Mouse (Mus musculus): Measurements from ENCODE around the gene Grin1. TPM values are rescaled to one million over a fixed set of nuclear protein-coding genes. Genes with fewer than 3 reads are reported as not detected.

The Grin1 gene
- polyA plus RNA-seq, 1 experiment = 286 TPM

DNA sequence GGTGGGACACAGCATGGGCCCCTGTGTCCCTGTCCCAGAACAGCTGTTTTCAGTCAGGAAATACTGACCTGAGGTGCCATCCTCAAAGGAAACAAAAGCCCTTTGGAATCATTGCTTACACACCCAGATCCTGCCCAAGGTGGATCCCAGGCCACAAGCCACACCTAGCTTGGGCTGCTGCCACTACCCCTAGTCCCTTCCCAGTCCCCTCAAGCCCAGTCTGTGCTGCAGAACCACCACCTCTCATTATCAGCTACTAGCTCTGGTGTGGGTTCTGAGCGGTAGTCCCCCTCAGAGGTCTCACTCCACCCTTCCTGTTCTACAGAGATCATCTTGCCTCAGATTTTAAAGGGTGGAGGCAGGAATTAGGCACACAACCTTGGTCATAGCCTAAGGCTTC, 32.7 kb downstream of the Grin1 start:
- 76% methylated on average over 1 of the region's 1 CpGs for WGBS
- peaks cover 40% of the 10 kb centered on the region for H3K4me1 ChIP-seq (ENCODE audit: control insufficient read depth, insufficient read depth, low read length)
- no peak overlapping the region for H3K27ac ChIP-seq (ENCODE audit: insufficient read depth, low read depth, low read length)
- no peak for TF ChIP-seq CTCF (IDR thresholded peaks at IDR 0.05; ENCODE audit: insufficient read depth, low read depth, low read length)
- no peak for TF ChIP-seq POLR2A (IDR thresholded peaks at IDR 0.05; ENCODE audit: insufficient read depth, low read depth, low read length)
- H3K4me3 ChIP-seq (ENCODE audit: insufficient read depth, low read depth, low read length) = no peak overlapping the region

DNA sequence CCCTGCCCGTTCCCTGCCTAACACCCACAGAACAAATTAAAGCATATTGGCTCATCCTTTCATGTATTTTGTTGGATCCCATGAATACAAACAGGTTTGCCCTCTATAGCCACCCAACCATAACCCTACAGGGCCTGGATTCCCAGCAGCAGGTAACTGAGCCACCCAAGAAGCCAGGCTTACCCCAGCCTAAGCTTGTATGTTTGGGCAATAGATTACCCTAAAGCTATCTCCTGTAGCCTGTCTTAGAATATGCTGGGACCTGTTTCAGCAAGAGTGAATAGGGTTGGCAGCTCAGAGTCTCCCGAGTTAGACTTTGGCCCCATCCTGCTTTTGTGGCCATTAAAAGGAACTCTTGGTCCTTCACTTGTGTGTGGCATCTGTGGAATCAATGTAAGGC, 33.4 kb downstream of the Grin1 start:
- 76% methylated on average over 2 of the region's 2 CpGs for WGBS
- H3K4me1 ChIP-seq (ENCODE audit: control insufficient read depth, insufficient read depth, low read length) = peaks cover 32% of the 10 kb centered on the region
- no peak overlapping the region for H3K27ac ChIP-seq (ENCODE audit: insufficient read depth, low read depth, low read length)
- H3K4me3 ChIP-seq (ENCODE audit: insufficient read depth, low read depth, low read length) = no peak overlapping the region
- TF ChIP-seq POLR2A (IDR thresholded peaks at IDR 0.05; ENCODE audit: insufficient read depth, low read depth, low read length) (no peak), CTCF (IDR thresholded peaks at IDR 0.05; ENCODE audit: insufficient read depth, low read depth, low read length) (no peak)

DNA sequence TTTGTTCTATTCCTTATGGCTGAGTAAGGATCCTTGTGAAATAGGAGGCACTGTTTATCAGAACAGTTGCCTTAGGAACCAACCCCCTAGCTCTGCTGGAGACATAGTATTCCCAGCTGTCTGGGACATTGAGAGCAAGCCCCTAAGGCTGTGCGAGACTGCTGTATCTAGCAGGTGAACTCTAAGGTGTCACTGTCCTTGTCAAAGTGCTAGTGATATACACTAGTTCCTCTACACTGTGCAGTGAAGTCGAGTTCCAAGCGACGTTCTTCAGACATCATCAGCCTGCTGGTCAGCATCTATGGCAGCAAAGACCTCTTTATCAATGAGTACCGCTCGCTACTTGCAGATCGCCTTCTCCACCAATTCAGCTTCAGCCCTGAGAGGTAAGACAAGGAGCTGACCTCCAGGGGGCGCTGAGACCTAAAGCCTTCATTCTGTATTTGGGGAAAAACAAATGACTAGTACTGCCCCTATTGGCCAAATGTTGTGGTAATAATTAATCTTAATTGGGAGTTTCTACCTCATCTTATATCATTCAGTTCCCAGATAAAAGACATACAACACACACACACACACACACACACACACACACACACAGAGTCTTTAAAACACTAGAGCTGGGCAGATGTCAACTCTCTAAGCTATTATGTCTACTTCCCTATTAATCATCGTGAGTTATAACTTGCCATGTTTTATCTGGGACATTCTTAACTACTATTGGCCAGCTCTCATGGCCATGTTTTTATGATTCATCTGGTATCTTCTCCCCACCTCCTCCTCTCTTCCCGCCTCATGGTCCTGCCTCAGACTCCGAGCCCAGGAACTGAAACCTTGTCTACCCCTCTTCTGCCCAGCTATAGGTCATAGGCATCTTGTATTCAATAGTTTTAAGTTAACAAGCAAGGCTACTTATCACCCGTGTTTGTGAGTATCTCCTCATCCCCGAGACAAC, 39.8 kb downstream of the Grin1 start:
- Histone ChIP-seq H3K4me1 (ENCODE audit: control insufficient read depth, insufficient read depth, low read length) (no peaks in the 10 kb centered on the region), H3K4me3 (ENCODE audit: insufficient read depth, low read depth, low read length) (no peak overlapping the region), H3K27ac (ENCODE audit: insufficient read depth, low read depth, low read length) (no peak overlapping the region)
- TF ChIP-seq POLR2A (IDR thresholded peaks at IDR 0.05; ENCODE audit: insufficient read depth, low read depth, low read length) = no peak
- TF ChIP-seq CTCF (IDR thresholded peaks at IDR 0.05; ENCODE audit: insufficient read depth, low read depth, low read length) = 0 out of 2 replicates have a peak, but pooled peaks have one; percentile 20
- WGBS = 55% methylated on average over 13 of the region's 13 CpGs

DNA sequence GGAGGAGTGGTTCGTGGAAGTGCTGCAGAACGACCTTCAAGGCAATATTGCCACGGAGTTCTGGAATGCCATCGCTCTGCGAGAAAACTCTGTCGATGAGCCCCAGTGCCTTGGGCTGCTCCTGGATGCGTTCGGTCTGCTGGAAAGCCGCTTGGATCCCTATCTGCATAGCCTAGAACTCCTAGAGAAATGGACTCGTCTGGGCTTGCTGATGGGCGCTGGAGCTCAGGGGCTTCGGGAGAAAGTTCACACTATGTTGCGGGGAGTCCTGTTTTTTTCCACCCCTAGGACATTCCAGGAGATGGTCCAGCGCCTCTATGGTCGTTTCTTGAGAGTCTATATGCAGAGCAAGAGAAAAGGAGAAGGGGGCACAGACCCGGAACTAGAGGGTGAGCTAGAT, 46.0 kb downstream of the Grin1 start:
- peaks cover 18% of the 10 kb centered on the region for H3K4me1 ChIP-seq (ENCODE audit: control insufficient read depth, insufficient read depth, low read length)
- WGBS = 34% methylated on average over 16 of the region's 16 CpGs
- no peak overlapping the region for H3K27ac ChIP-seq (ENCODE audit: insufficient read depth, low read depth, low read length)
- peak overlapping the region; percentile 53 for H3K4me3 ChIP-seq (ENCODE audit: insufficient read depth, low read depth, low read length)
- TF ChIP-seq POLR2A (IDR thresholded peaks at IDR 0.05; ENCODE audit: insufficient read depth, low read depth, low read length) = no peak
- TF ChIP-seq CTCF (IDR thresholded peaks at IDR 0.05; ENCODE audit: insufficient read depth, low read depth, low read length) = no peak

- Histone ChIP-seq H3K4me1 (ENCODE audit: control insufficient read depth, insufficient read depth, low read length) (peaks cover 18% of the 10 kb centered on the region), H3K27ac (ENCODE audit: insufficient read depth, low read depth, low read length) (no peak overlapping the region), H3K4me3 (ENCODE audit: insufficient read depth, low read depth, low read length) (peak overlapping the region; percentile 53)
- WGBS = under 1% methylated on average over 29 of the region's 29 CpGs
- TF ChIP-seq POLR2A (IDR thresholded peaks at IDR 0.05; ENCODE audit: insufficient read depth, low read depth, low read length) = no peak; the same call in 1 of the 2 replicates
- TF ChIP-seq CTCF (IDR thresholded peaks at IDR 0.05; ENCODE audit: insufficient read depth, low read depth, low read length) = 0 out of 2 replicates have a peak, but pooled peaks have one; percentile 4
Measured at GRCm38 (mm10) chr2:25272515-25272914, 46.5 kb downstream of the Grin1 start.

DNA sequence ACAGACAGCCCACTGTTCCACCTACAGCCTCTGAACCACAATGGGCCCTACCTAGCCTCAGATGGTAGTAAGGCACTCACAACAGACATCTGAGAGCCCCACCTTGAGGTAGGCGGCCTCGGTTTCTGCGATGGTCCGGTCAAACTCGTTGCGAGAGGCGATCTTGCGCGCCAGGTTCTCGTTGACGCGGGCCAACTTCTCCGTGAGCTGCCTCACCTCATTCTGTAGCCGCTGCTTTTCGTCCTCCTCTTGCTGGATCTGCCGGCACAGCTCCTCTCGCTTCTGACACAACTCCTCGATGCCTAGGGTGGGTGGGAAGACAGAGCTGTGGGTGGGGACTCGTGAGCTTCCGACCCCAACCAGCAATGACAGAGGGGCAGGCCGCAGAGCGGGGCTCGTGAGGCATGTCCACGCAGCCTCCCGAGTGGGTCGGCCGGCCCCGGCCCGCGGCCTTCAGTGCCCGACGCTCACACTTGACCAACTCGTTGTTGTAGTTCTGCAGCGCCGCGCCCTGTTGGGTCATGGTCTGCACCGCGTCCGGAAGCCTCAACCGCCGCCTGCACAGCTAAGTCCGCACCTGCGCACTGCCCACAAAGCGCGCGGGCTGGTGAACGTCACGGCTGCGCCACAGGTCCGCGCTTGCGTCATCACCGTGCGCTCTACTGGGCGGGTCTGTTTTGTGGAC, 47.0 kb downstream of the Grin1 start, which contains the start of the genes Ssna1 and Anapc2:
Ssna1 (minus strand) TSS at position 612 of the 685 bp plus-strand sequence.
Anapc2 (plus strand) TSS at position 652 of the 685 bp plus-strand sequence.
- peaks cover 21% of the 10 kb centered on the region for H3K4me1 ChIP-seq (ENCODE audit: control insufficient read depth, insufficient read depth, low read length)
- H3K27ac ChIP-seq (ENCODE audit: insufficient read depth, low read depth, low read length) = no peak within 1 kb of the TSS
- peak; percentile 79 for TF ChIP-seq POLR2A (IDR thresholded peaks at IDR 0.05; ENCODE audit: insufficient read depth, low read depth, low read length)
- no peak for TF ChIP-seq CTCF (IDR thresholded peaks at IDR 0.05; ENCODE audit: insufficient read depth, low read depth, low read length)
- H3K4me3 ChIP-seq (ENCODE audit: insufficient read depth, low read depth, low read length) = peak within 1 kb of the TSS; percentile 53
- WGBS = under 1% methylated on average over 55 of the region's 55 CpGs

GRCm38 (mm10) chr2:25267746-25268309, 51.2 kb downstream of the Grin1 start:
- Histone ChIP-seq H3K27ac (ENCODE audit: insufficient read depth, low read depth, low read length) (no peak overlapping the region), H3K4me3 (ENCODE audit: insufficient read depth, low read depth, low read length) (no peak overlapping the region), H3K4me1 (ENCODE audit: control insufficient read depth, insufficient read depth, low read length) (peaks cover 41% of the 10 kb centered on the region)
- WGBS = 75% methylated on average over 4 of the region's 4 CpGs
- no peak for TF ChIP-seq POLR2A (IDR thresholded peaks at IDR 0.05; ENCODE audit: insufficient read depth, low read depth, low read length)
- TF ChIP-seq CTCF (IDR thresholded peaks at IDR 0.05; ENCODE audit: insufficient read depth, low read depth, low read length) = no peak

GRCm38 (mm10) chr2:25267241-25267640, 51.7 kb downstream of the Grin1 start:
- Histone ChIP-seq H3K27ac (ENCODE audit: insufficient read depth, low read depth, low read length) (0 out of 2 replicates have a peak overlapping the region, but pooled peaks have one; percentile 20), H3K4me1 (ENCODE audit: control insufficient read depth, insufficient read depth, low read length) (peaks cover 39% of the 10 kb centered on the region), H3K4me3 (ENCODE audit: insufficient read depth, low read depth, low read length) (no peak overlapping the region)
- no peak for TF ChIP-seq CTCF (IDR thresholded peaks at IDR 0.05; ENCODE audit: insufficient read depth, low read depth, low read length)
- TF ChIP-seq POLR2A (IDR thresholded peaks at IDR 0.05; ENCODE audit: insufficient read depth, low read depth, low read length) = no peak

Measured in olfactory bulb, adult 2 months (tissue).